Mouse (Mus musculus): Measurements from ENCODE around the gene Gm20388.
"Not testable (repeated sequence)": the region's sequence is repeated elsewhere in the genome, so short reads cannot be mapped to it uniquely, and the experiment has no call there.

Gene Gm20388

DNA sequence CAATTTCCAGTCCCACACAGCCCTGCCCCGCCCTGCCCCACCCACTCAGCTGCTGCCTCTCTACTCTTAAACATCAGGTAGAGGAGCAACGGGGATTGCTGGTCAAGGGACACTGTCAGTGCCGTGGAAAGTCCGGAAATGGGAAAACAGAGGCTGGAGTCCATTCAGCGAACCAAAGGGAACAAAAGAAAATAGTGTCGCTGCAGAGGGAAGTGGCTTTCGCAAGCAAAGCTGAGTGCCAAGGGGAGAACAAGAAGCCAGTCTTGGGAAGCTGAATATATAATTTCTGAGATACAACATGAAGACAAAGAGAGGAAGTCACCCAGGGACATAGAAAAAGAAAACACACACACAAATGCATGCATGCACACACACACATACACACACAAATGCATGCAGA is 3278.2 kb downstream of the Gm20388 start:
- intact Hi-C loops (cut with DNase I) = no loop called here

DNA sequence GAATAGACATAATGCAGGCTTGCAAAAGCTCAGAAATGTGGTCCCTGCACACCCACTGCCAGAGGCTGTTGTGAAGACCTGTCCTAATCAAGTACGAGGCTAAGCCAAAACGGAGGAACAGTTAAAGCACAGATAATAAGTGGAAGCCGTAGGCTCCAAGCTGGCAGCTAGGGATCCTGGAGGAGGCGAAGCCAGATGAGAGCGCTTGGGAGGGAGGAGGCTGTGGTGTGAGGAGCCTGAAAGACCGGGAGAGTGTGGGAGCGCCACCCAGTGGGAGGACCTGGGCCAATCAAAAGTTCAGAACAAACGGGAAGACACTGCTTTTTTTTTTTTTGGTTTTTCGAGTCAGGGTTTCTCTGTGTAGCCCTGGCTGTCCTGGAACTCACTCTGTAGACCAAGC is 3280.0 kb downstream of the Gm20388 start:
- intact Hi-C loops (cut with DNase I) = loop anchor here (5.0 kb wide), 1 partner anchor 43 kb away; no protein-coding TSS in a partner anchor

DNA sequence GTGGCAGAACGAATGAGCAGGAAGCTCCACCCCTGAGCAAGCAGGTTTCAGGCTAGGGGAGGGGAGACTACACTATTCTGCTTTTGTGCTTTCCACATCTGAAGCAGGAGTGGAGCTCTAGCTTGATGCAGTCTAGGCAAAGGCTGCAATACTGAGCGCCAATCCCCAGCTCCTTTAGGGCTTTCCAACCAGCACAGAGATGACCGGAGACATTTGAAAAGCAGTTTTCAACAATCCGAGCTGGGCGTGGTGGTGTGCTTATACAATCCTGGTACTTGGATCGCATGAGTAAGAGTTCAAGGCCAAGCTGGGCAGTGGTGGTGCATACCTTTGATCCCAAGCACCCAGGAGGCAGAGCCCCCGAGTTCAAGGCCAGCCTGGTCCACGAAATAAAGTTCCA is 3281.3 kb downstream of the Gm20388 start:
- intact Hi-C loops (cut with DNase I) = loop anchor here (5.0 kb wide), 1 partner anchor 45 kb away; no protein-coding TSS in a partner anchor

DNA sequence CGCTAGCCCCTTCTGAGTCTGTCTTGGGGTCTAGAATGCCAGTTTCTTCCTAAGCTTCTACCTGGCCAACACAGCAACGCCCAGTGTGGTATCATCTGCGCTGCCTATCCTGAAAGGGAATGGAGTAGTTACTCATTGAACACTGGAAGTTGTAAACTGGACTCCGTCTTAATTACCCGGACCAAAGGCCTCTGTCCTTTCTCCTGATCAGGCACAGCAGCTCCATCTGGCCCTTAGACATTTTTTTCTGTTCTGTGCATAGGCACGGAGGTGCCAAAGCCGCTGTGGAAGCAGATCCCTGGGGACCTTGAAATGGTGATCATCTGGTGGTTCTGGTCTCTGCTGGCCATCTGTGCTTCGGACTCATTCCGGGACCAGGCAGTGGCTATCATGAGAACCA is 3283.1 kb downstream of the Gm20388 start:
- intact Hi-C loops (cut with DNase I) = loop anchor here (5.0 kb wide), 1 partner anchor 46 kb away; no protein-coding TSS in a partner anchor

DNA sequence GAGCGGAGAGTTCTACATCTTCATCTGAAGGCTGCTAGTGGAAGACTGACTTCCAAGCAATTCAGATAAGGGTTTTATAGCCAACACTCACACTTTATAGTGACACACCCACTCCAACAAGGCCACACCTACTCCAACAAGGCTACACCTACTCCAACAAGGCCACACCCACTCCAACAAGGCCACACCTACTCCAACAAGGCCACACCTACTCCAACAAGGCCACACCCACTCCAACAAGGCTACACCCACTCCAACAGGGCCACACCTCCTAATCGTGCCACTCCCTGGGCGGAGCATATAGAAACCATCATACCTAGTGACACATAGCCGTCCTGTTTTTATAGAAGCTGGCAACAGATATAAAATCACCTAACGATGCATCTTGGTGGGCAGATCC is 3286.4 kb downstream of the Gm20388 start:
- intact Hi-C loops (cut with DNase I) = not testable (repeated sequence)

DNA sequence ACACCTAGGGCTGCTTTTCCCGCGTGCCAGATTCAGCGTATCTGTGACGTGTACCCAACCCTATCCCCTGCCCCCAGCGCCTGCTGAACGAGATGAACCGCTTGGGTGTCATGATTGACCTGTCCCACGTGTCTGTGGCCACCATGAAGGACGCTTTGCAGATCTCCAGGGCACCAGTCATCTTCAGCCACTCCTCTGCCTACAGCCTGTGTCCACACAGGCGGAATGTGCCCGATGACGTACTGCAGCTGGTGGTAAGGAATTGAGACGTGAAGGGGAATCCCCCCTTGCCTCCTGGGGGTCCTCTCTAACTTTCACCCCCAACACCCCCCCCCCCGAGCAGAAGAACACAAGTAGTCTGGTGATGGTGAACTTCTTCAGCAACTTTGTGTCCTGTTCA is 3289.2 kb downstream of the Gm20388 start:
- intact Hi-C loops (cut with DNase I) = loop anchor here (5.0 kb wide), 2 partner anchors 93 to 363 kb away; no protein-coding TSS in a partner anchor

DNA sequence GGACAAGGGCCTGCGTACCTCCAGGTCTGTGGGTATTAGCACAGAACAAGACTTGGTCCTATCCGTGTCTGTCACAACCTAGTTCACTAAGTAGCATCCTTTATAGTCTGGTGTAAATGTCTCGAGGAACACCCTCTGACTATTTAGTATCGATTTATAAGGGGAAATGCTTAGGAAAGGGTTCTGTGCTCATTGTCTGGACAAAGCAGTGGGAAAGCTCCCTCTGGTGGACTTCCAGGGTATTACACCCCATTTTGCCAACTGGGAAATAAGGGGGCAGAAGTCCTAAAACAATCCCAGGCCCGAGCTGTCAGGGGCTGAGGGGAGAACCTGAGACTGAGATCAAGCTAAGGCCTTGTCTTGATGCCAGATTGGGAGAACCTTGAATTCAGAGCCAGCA is 3291.6 kb downstream of the Gm20388 start:
- intact Hi-C loops (cut with DNase I) = loop anchor here (5.0 kb wide), 2 partner anchors 95 to 365 kb away; no protein-coding TSS in a partner anchor

DNA sequence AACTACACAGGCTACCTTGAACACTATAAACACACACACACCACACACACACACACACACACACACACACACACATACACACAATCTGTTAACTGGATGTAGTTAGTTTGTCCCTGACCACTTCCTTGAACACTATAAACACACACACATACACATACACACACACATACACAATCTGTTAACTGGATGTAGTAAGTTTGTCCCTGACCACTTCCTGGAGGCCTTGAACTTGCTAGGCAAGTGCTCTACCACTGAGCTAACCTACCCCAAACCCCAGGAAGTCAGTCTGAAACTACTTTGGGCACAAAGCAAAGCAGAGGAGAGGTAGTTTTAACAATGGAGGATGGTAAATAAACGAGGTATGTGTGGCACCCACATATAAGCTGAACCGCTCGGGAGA is 3292.9 kb downstream of the Gm20388 start:
- intact Hi-C loops (cut with DNase I) = loop anchor here (5.0 kb wide), 2 partner anchors 96 to 366 kb away; no protein-coding TSS in a partner anchor

DNA sequence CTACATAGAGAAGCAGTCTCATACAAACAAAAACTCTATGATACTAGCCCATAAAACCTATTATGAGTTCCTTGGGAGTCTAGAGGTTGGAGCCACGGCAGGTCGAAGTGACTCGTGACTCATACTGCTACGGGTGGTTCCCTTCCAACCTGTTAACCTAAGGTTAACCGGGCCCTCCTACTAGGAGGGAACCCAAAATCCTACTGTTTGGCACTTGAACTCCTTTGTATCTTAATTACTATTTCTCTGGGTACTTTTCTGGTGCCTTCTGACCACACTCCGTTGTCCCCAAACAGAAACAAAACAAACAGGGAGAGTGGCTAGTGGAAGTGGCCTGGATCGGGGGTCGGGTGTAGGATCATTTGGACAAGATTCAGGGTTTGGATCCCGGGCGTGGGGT is 3301.2 kb downstream of the Gm20388 start:
- intact Hi-C loops (cut with DNase I) = loop anchor here (10.0 kb wide), 1 partner anchor 597 kb away; the partner anchor contains the start of genes Galns and Trappc2l

DNA sequence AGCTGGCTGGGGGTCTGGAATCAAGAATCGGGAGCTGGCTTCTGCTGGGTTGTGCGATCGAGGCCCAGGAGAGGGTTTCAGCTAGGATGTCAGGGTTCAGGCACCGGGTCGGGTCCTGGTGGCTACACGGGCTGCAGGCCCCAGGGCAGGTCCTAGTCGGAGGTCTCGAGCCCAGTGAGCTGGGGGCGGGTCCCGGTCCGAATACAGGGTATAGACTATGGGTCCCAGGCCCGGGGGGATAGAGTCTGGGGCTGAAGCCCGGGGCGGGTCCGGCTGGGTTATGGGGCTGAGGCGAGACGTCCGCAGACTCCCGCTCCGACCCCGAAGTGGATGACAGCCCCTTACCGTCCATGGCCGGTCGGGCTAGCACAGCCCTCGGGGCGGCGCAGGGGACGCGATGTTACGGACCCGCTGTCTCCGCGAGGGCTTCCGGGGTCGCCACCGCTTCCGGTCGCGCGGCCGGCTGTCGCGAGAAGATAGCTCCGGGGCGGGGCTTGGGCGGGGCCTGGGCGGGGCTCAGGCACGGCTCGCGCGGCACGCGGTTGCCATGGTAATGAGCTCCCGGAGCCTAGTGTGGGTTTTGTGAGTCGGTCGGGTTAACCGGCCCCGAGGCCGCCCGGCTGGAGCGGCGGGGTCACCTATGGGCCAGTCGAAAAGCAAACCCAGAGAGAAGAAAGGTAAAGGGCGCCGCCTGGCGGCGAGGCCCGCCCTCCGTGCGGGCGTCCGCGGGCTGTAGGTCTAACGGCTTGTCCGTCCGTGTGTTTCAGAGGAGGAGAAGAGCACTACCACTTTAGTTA is 3301.9 kb downstream of the Gm20388 start, which contains the start of the genes Chmp1a and Spata33:
Gene Chmp1a, minus strand, starts transcription at position 443 of the 797 bp plus-strand sequence.
Gene Spata33, plus strand, starts transcription at position 512 of the 797 bp plus-strand sequence.
- intact Hi-C loops (cut with DNase I) = loop anchor here (10.0 kb wide), 1 partner anchor 598 kb away; the partner anchor contains the start of genes Galns and Trappc2l

DNA sequence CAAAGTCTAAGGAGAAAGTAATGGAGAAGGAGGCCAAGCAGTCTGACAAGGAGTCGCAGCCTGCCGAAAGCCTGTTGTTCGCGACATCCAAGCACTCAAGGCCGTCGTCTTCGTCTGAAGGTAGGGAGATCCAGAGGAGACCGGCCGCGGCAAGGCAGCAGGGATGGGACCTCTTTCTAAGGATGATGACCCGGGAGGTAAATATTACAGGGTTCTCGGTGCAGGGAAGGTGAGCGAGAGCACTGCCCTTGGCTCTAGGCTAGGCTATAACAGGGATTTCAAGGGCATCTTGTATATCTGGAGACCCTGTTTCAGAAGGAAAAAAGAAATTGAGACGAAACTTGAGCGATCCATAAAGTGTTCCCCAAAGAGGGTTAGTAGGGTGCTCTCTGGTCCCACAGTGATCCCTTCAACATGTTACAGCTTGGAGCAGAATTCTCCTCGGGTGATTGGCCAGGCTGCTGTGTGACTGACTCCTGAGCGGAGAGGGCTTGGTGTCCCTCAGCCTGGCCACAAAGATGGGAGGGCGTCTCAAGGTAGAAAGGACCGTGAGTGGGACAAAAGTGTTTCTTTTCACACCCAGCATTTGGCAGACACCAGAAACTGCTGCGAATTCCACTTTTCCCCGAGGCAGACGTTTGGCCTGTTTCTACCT is 3302.6 kb downstream of the Gm20388 start:
- intact Hi-C loops (cut with DNase I) = loop anchor here (10.0 kb wide), 1 partner anchor 598 kb away; the partner anchor contains the start of genes Galns and Trappc2l

DNA sequence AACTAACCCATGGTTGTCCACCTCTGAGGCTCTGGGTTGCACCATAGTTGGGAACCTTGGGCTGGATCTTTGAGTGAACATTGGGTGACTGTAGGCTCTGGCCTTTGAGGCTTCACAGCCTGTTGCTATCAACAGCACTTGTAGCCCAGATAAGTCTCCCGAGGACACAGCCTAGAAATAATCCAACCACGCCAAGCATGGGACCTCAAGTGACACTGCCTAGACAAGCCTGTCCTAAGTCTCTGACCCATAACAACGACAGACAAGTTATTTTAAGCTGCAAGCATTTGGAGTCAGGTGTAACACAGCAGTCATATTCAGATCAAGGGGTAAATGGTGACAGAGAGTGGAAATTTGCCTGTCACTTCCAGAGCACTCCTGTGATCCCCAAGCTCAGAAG is 3304.8 kb downstream of the Gm20388 start:
- intact Hi-C loops (cut with DNase I) = loop anchor here (10.0 kb wide), 1 partner anchor 601 kb away; the partner anchor contains the start of genes Galns and Trappc2l

DNA sequence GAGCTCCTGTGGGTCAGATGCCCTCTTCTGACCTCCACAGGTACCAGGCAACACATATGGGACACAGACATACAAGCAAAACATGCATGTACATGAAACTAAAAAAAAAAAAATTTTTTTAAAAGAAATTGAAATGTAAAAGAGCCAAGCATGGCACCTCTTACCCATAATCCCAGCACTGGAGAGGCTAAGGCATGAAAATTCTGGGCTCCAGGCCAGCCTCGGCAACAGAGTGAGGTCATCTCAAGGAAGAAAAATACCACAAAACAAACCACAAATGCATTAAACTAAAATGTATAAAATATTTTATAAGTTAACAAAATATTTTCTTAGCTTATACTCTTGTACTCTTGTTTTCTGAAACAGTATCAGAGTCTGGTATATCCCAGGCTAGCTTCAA is 3310.3 kb downstream of the Gm20388 start:
- intact Hi-C loops (cut with DNase I) = no loop called here

DNA sequence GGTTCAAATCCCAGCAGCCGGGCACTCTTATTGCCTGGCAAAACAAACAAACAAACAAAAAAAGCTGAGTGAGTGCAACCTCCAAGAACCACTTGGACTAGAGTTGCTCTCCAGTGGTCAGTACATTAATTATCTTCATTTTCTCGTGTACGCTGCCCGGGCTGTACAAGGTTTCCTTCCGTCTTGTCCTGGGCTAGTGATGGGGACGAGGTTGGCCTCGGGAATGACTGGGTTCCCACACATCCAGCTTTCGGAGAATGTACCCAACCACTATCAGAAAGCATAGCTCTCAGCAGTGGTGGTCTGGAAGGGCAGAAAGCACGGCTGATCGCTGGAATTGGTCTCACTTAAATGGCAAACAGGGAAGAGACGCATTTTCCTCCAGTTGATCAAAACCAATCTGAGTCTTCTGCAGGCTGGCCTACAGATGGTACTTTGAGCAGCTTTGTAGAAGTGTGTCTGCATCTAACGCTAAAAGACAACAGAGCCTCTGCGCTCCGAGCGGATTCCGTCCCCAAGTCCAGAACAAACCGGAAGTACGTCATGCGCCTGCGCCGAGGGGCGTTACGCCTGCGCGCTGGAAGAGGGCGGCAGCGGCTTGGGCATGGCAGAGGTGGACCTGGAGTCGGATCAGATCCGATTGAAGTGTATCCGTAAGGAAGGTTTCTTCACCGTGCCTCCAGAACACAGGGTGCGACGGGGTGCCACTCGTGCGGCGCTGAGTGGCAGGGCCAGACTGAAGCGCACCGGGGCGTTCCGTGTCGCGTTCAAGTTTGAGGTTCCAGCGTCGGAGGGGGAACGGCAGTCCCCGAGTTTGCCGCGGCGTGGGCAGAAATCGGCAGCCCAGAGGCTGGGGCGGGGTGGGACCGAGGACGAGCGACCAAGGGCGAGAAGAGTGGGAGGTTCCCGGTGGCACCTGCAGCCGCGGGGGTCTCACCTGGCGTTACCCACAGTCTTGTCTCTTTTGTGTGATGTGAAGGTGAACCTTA is 3313.9 kb downstream of the Gm20388 start, which contains the start of gene Cdk10:
Gene Cdk10, plus strand, starts transcription at position 565 of the 989 bp plus-strand sequence.
- intact Hi-C loops (cut with DNase I) = no loop called here

DNA sequence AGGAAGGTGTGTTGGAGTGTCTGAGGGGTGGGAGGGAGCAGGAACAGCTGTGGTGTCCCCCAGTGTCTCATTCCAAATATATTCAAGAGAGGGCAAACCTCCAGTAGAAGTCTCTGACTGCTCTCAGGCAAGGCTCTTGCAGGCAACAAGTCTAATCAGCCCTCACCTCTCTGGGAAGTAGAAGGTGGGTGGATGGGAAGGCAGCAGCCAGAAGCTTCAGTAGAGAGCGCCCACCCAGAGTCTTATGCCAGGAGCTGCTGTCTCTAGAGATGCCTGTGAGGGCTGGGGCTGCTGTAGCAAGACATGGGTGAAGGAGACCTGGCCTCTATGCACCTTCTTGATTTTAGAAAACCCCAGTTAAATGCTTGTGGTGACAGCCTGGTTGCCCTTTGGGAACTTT is 3317.8 kb downstream of the Gm20388 start:
- intact Hi-C loops (cut with DNase I) = no loop called here

DNA sequence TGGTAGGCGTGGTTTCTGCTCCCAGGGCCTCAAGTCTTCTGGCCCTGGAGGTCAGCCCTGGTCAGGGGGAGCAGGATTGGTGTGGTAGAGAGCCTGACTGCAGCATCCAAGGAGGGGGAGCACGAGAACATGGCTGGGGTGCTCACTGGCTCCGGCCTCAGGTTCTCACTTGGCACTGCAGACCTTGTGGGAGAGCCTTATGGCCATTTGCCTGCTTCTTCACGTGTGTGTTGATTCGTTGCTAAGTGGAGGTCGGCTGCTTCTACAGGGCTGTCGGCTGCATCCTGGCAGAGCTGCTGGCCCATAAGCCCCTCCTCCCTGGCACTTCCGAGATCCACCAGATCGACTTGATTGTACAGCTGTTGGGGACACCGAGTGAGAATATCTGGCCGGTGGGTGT is 3319.7 kb downstream of the Gm20388 start:
- intact Hi-C loops (cut with DNase I) = not testable (repeated sequence)

DNA sequence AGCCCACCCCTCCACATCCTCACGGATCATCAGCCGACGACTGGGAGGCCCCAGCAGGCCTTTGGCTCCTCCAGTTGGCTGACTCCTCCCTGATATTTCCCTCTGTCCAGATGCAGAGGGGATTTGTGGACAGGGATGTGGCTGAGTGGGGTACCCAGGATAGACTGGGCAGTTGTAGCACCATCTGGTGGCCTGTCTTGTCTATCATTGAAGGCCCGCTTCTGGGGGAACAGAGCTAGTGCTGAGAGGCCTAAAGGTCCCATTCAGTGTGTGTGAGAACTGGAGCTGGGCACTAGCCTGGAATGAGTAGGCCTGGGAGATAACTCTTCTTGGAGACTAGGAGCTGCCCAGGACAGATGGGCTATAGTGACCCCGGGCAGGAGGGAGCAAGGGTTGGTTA is 3321.1 kb downstream of the Gm20388 start:
- intact Hi-C loops (cut with DNase I) = no loop called here

DNA sequence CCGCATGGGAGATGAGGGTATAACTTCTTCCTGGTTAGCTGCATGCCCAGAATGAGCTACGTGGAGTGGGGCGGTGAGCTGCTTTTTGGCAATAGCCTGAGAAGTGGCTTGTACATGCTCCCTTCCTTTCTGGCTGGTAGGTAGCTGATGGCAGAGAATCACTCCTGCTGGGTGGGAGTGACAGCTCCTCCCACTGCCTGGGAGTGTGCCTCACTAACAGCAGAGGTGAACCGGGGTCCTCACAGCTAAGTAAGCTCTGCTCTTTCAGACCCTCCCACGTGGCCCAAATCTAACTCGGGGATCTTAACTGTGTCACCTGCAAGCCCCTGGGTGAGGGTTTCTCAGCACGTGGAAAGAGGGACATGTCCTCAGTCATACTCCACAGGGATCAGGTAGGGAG is 3321.9 kb downstream of the Gm20388 start:
- intact Hi-C loops (cut with DNase I) = no loop called here

DNA sequence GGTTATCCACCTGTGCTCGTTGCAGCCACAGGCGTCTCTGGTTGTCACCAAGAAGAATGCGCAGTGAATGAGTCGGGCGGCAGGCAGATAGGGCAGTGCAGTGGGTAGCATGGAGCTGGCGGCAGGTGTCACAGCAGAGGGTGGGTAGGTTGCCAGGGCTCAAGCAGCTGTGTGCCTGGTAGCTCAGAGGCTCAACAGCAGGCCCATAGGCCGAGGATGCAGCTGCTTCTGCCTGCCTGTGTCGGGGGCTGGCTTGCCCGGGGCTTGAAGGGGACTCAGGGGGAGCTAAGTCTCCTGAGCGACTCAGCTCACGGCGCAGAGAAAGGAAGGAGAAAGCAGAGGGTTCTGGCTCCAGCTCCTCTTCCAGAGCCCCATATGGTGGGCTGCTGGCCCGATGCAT is 3322.7 kb downstream of the Gm20388 start:
- intact Hi-C loops (cut with DNase I) = no loop called here

DNA sequence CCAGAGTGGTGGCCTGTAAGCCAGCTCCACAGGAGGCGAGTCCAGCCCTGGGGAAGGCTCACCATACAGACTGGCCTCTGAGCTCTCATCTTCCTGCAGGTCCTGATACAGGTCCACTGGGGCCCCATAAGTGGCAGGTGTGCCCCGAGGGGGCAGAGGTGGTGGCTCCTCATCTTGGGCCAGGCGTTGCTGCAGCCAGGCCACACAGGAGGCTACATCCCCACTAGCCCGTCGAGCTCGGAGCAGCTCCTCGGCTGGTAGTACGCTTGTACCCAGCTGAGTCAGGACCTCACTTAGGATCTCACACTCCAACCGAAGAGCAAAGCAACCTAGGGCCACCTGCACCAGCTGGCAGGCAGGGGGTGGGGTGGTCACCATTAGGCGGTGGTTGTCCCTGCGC is 3323.1 kb downstream of the Gm20388 start:
- intact Hi-C loops (cut with DNase I) = no loop called here

Data from adrenal gland (tissue).